Mouse (Mus musculus): ENCODE measurements around the gene Lin7b. TPM values are rescaled to one million over a fixed set of nuclear protein-coding genes. Genes with fewer than 3 reads are reported as not detected.

The Lin7b gene
- polyA plus RNA-seq, 1 experiment = 0.90 TPM

GRCm38 (mm10) chr7:45346905-45347304 lies 23.5 kb downstream of the Lin7b start:
- WGBS = 69% methylated on average over 13 of the region's 13 CpGs
- H3K36me3 ChIP-seq (ENCODE audit: control insufficient read depth, insufficient read depth, low read length) = no peaks in the 10 kb centered on the region
- no peak overlapping the region for H3K27ac ChIP-seq (ENCODE audit: insufficient read depth, low read length)
- H3K27me3 ChIP-seq (ENCODE audit: control insufficient read depth, insufficient read depth, low read length) = no peaks in the 10 kb centered on the region
- no peak overlapping the region for H3K4me3 ChIP-seq (ENCODE audit: extremely low read depth, insufficient read depth, insufficient read length)
- TF ChIP-seq CTCF (IDR thresholded peaks at IDR 0.05; ENCODE audit: extremely low read depth, insufficient read depth, insufficient read length, insufficient replicate concordance) (no peak), POLR2A (IDR thresholded peaks at IDR 0.05; ENCODE audit: low read depth, low read length) (no peak)
- no peak for DNase-seq (ENCODE audit: low read depth in 1 of 2, low spot score in 2 of 2)
- H3K4me1 ChIP-seq (ENCODE audit: control insufficient read depth, insufficient read depth, insufficient read length) = peaks cover 3% of the 10 kb centered on the region; the same call in 1 of the 2 replicates

GRCm38 (mm10) chr7:45343543-45343942 lies 26.8 kb downstream of the Lin7b start:
- Histone ChIP-seq H3K4me1 (ENCODE audit: control insufficient read depth, insufficient read depth, insufficient read length) (peaks cover 16% of the 10 kb centered on the region), H3K36me3 (ENCODE audit: control insufficient read depth, insufficient read depth, low read length) (no peaks in the 10 kb centered on the region), H3K27ac (ENCODE audit: insufficient read depth, low read length) (no peak overlapping the region), H3K27me3 (ENCODE audit: control insufficient read depth, insufficient read depth, low read length) (peaks cover 13% of the 10 kb centered on the region), H3K4me3 (ENCODE audit: extremely low read depth, insufficient read depth, insufficient read length) (no peak overlapping the region)
- TF ChIP-seq CTCF (IDR thresholded peaks at IDR 0.05; ENCODE audit: extremely low read depth, insufficient read depth, insufficient read length, insufficient replicate concordance) (no peak), POLR2A (IDR thresholded peaks at IDR 0.05; ENCODE audit: low read depth, low read length) (no peak)
- no peak for DNase-seq (ENCODE audit: low read depth in 1 of 2, low spot score in 2 of 2)
- WGBS = 41% methylated on average over 13 of the region's 13 CpGs

GRCm38 (mm10) chr7:45342081-45342480 lies 28.3 kb downstream of the Lin7b start:
- Histone ChIP-seq H3K4me3 (ENCODE audit: extremely low read depth, insufficient read depth, insufficient read length) (no peak overlapping the region), H3K27ac (ENCODE audit: insufficient read depth, low read length) (no peak overlapping the region), H3K27me3 (ENCODE audit: control insufficient read depth, insufficient read depth, low read length) (peaks cover 15% of the 10 kb centered on the region), H3K4me1 (ENCODE audit: control insufficient read depth, insufficient read depth, insufficient read length) (peaks cover 22% of the 10 kb centered on the region), H3K36me3 (ENCODE audit: control insufficient read depth, insufficient read depth, low read length) (no peaks in the 10 kb centered on the region)
- 89% methylated on average over 11 of the region's 11 CpGs for WGBS
- TF ChIP-seq CTCF (IDR thresholded peaks at IDR 0.05; ENCODE audit: extremely low read depth, insufficient read depth, insufficient read length, insufficient replicate concordance) (no peak), POLR2A (IDR thresholded peaks at IDR 0.05; ENCODE audit: low read depth, low read length) (no peak)
- DNase-seq (ENCODE audit: low read depth in 1 of 2, low spot score in 2 of 2) = no peak

GRCm38 (mm10) chr7:45341303-45341702 lies 29.1 kb downstream of the Lin7b start:
- Histone ChIP-seq H3K27ac (ENCODE audit: insufficient read depth, low read length) (no peak overlapping the region), H3K27me3 (ENCODE audit: control insufficient read depth, insufficient read depth, low read length) (peaks cover 15% of the 10 kb centered on the region), H3K4me3 (ENCODE audit: extremely low read depth, insufficient read depth, insufficient read length) (no peak overlapping the region), H3K4me1 (ENCODE audit: control insufficient read depth, insufficient read depth, insufficient read length) (peaks cover 19% of the 10 kb centered on the region; the same call in 1 of the 2 replicates), H3K36me3 (ENCODE audit: control insufficient read depth, insufficient read depth, low read length) (no peaks in the 10 kb centered on the region)
- peak; percentile 62 to 69 for DNase-seq (ENCODE audit: low read depth in 1 of 2, low spot score in 2 of 2)
- WGBS = 6% methylated on average over 8 of the region's 8 CpGs
- TF ChIP-seq POLR2A (IDR thresholded peaks at IDR 0.05; ENCODE audit: low read depth, low read length) (no peak), CTCF (IDR thresholded peaks at IDR 0.05; ENCODE audit: extremely low read depth, insufficient read depth, insufficient read length, insufficient replicate concordance) (peak; percentile 25; the same call in 1 of the 2 replicates)

GRCm38 (mm10) chr7:45340669-45341068 lies 29.7 kb downstream of the Lin7b start:
- Histone ChIP-seq H3K4me1 (ENCODE audit: control insufficient read depth, insufficient read depth, insufficient read length) (peaks cover 19% of the 10 kb centered on the region; the same call in 1 of the 2 replicates), H3K27ac (ENCODE audit: insufficient read depth, low read length) (no peak overlapping the region), H3K27me3 (ENCODE audit: control insufficient read depth, insufficient read depth, low read length) (peaks cover 15% of the 10 kb centered on the region), H3K4me3 (ENCODE audit: extremely low read depth, insufficient read depth, insufficient read length) (no peak overlapping the region), H3K36me3 (ENCODE audit: control insufficient read depth, insufficient read depth, low read length) (no peaks in the 10 kb centered on the region)
- no peak for DNase-seq (ENCODE audit: low read depth in 1 of 2, low spot score in 2 of 2)
- 2% methylated on average over 11 of the region's 11 CpGs for WGBS
- TF ChIP-seq CTCF (IDR thresholded peaks at IDR 0.05; ENCODE audit: extremely low read depth, insufficient read depth, insufficient read length, insufficient replicate concordance) = no peak
- TF ChIP-seq POLR2A (IDR thresholded peaks at IDR 0.05; ENCODE audit: low read depth, low read length) = no peak

- no peaks in the 10 kb centered on the region for H3K36me3 ChIP-seq (ENCODE audit: control insufficient read depth, insufficient read depth, low read length)
- WGBS = 4% methylated on average over 11 of the region's 11 CpGs
- DNase-seq (ENCODE audit: low read depth in 1 of 2, low spot score in 2 of 2) = no peak
- 0 out of 2 replicates have a peak overlapping the region, but pooled peaks have one; percentile 50 for H3K4me3 ChIP-seq (ENCODE audit: extremely low read depth, insufficient read depth, insufficient read length)
- peaks cover 15% of the 10 kb centered on the region for H3K27me3 ChIP-seq (ENCODE audit: control insufficient read depth, insufficient read depth, low read length)
- TF ChIP-seq POLR2A (IDR thresholded peaks at IDR 0.05; ENCODE audit: low read depth, low read length) = no peak
- TF ChIP-seq CTCF (IDR thresholded peaks at IDR 0.05; ENCODE audit: extremely low read depth, insufficient read depth, insufficient read length, insufficient replicate concordance) = no peak
- H3K27ac ChIP-seq (ENCODE audit: insufficient read depth, low read length) = no peak overlapping the region
- peaks cover 19% of the 10 kb centered on the region; the same call in 1 of the 2 replicates for H3K4me1 ChIP-seq (ENCODE audit: control insufficient read depth, insufficient read depth, insufficient read length)
Observed at GRCm38 (mm10) chr7:45340066-45340442, 30.3 kb downstream of the Lin7b start.

GRCm38 (mm10) chr7:45339410-45340065 lies 30.8 kb downstream of the Lin7b start:
- peak; percentile 15 to 38 for DNase-seq (ENCODE audit: low read depth in 1 of 2, low spot score in 2 of 2)
- WGBS = under 1% methylated on average over 37 of the region's 39 CpGs
- peaks cover 19% of the 10 kb centered on the region; the same call in 1 of the 2 replicates for H3K4me1 ChIP-seq (ENCODE audit: control insufficient read depth, insufficient read depth, insufficient read length)
- H3K27ac ChIP-seq (ENCODE audit: insufficient read depth, low read length) = no peak overlapping the region
- TF ChIP-seq CTCF (IDR thresholded peaks at IDR 0.05; ENCODE audit: extremely low read depth, insufficient read depth, insufficient read length, insufficient replicate concordance) = no peak
- no peak for TF ChIP-seq POLR2A (IDR thresholded peaks at IDR 0.05; ENCODE audit: low read depth, low read length)
- peak overlapping the region; percentile 50; the same call in 1 of the 2 replicates for H3K4me3 ChIP-seq (ENCODE audit: extremely low read depth, insufficient read depth, insufficient read length)
- H3K36me3 ChIP-seq (ENCODE audit: control insufficient read depth, insufficient read depth, low read length) = no peaks in the 10 kb centered on the region
- H3K27me3 ChIP-seq (ENCODE audit: control insufficient read depth, insufficient read depth, low read length) = peaks cover 15% of the 10 kb centered on the region
